Mouse (Mus musculus) brain, embryonic 14.5 days (tissue): ENCODE data around the gene Rapgef3. TPM values are rescaled to one million over a fixed set of nuclear protein-coding genes. Genes with fewer than 3 reads are reported as not detected.

Experiments
- DNase-seq: peaks from one replicate; pipeline ENCODE4 v3.0.0-alpha.2; 2011; ENCODE audit warnings: low read depth
- CTCF ChIP-seq: fragments of 200-500 bp; IDR thresholded peaks from 2 replicates; pipeline ENCODE4 v1.5.1; 2012; ENCODE audit warnings: inconsistent platforms, mild to moderate bottlenecking, moderate library complexity, borderline replicate concordance; ENCODE audit not compliant: insufficient read depth, insufficient read length; ENCODE audit errors: extremely low read depth
- POLR2A ChIP-seq: fragments of 200-500 bp; IDR thresholded peaks from 2 replicates; pipeline ENCODE4 v1.6.1; 2012; ENCODE audit warnings: mild to moderate bottlenecking, inconsistent platforms, borderline replicate concordance; ENCODE audit not compliant: poor library complexity, insufficient read depth, insufficient read length, severe bottlenecking; ENCODE audit errors: extremely low read depth
- polyA plus RNA-seq: library from polyadenylated mRNA; depleted of rRNA; stranded (reverse); fragments of >200 nt; gene quantifications from 2 replicates; pipeline ENCODE4 v1.2.3, GENCODE M21; 2012

Rapgef3 gene
- polyA plus RNA-seq, 1 experiment, result 19.7 TPM

GRCm38 (mm10) chr15:97809206-97809605 lies 41.4 kb upstream of the Rapgef3 start:
- DNase-seq, result no peak
- TF ChIP-seq POLR2A, result no peak
- no peak for TF ChIP-seq CTCF

- no peak for DNase-seq
- TF ChIP-seq POLR2A, result no peak
- no peak for TF ChIP-seq CTCF
Observed at GRCm38 (mm10) chr15:97808532-97808931, 40.8 kb upstream of the Rapgef3 start.

GRCm38 (mm10) chr15:97807867-97808266 lies 40.1 kb upstream of the Rapgef3 start:
- no peak for DNase-seq
- no peak for TF ChIP-seq CTCF
- no peak for TF ChIP-seq POLR2A

- TF ChIP-seq CTCF, result no peak
- peak; percentile 86 for DNase-seq
Observed at GRCm38 (mm10) chr15:97802575-97802974, 34.8 kb upstream of the Rapgef3 start.

- DNase-seq, result no peak
Observed at GRCm38 (mm10) chr15:97801811-97802210, 34.0 kb upstream of the Rapgef3 start.

GRCm38 (mm10) chr15:97800853-97801252 lies 33.1 kb upstream of the Rapgef3 start:
- TF ChIP-seq CTCF (no peak), POLR2A (no peak)
- no peak for DNase-seq

More at GRCm38 (mm10) chr15:97801811-97802210, 34.0 kb upstream of the Rapgef3 start:
- TF ChIP-seq CTCF, result no peak
- no peak for TF ChIP-seq POLR2A

GRCm38 (mm10) chr15:97799446-97799845 lies 31.7 kb upstream of the Rapgef3 start:
- no peak for TF ChIP-seq CTCF
- no peak for TF ChIP-seq POLR2A

GRCm38 (mm10) chr15:97798134-97798533 lies 30.4 kb upstream of the Rapgef3 start:
- no peak for TF ChIP-seq CTCF
- TF ChIP-seq POLR2A, result no peak
- DNase-seq, result peak; percentile 90

More at GRCm38 (mm10) chr15:97799446-97799845, 31.7 kb upstream of the Rapgef3 start:
- DNase-seq, result no peak

- TF ChIP-seq CTCF (no peak), POLR2A (no peak)
- DNase-seq, result no peak
Observed at GRCm38 (mm10) chr15:97796674-97797310, 29.0 kb upstream of the Rapgef3 start.

- DNase-seq, result no peak
- no peak for TF ChIP-seq POLR2A
- no peak for TF ChIP-seq CTCF
Observed at GRCm38 (mm10) chr15:97795559-97796235, 27.9 kb upstream of the Rapgef3 start.

- no peak for DNase-seq
- peak; percentile 41; the same call in 1 of the 2 replicates for TF ChIP-seq CTCF
- TF ChIP-seq POLR2A, result no peak
Observed at GRCm38 (mm10) chr15:97794268-97794667, 26.5 kb upstream of the Rapgef3 start.

- TF ChIP-seq POLR2A (no peak), CTCF (no peak)
- no peak for DNase-seq
Observed at GRCm38 (mm10) chr15:97793386-97794153, 25.8 kb upstream of the Rapgef3 start.
